Comparison of ENCODE assay signal across 24 mouse cellular contexts in the genomic region with DNA sequence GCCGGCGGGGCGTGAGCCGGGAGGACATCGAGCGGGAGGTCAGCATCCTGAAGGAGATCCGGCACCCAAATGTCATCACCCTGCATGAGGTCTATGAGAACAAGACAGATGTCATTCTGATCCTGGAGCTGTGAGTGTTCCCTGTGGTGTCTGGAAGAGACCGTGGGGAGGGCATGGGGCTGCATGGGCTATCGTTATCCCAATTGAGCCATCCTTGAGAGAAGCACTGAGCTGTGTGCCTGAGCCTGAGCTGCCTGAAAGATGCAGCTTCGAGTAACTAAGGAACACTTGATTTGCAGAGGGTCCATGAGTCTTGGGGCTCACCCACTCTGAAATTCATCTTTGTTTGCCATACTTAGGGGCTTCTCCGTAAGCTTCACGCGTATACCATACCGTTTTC.
DNase-seq lines count a peak whose midpoint lies in the region; ATAC-seq and TF ChIP-seq lines count a peak whose summit lies in the region.
"Had no signal": no experiment of that assay in that cellular context is flagged by ENCODE, and none has a peak within 500 bp of the region (broad histone marks: within the 10 kb centered on the region; RNA-seq: fewer than 3 reads in every experiment).

No protein-coding gene starts in this region.

- peaks cover 11% of the 10 kb centered on the region for H3K36me3 ChIP-seq in forebrain, embryonic 12.5 days (replicated peaks)
- H3K36me3 ChIP-seq in forebrain, embryonic 10.5 days (replicated peaks) = peaks cover 36% of the 10 kb centered on the region
- peaks cover 5% of the 10 kb centered on the region; the same call in 1 of the 2 replicates for H3K36me3 ChIP-seq in hindbrain, postnatal 0 days (ENCODE audit: insufficient read depth, low read length)
- H3K36me3 ChIP-seq in hindbrain, embryonic 14.5 days (replicated peaks; ENCODE audit: control insufficient read depth, insufficient read depth) = no peaks in the 10 kb centered on the region
- H3K36me3 ChIP-seq in neural tube, embryonic 13.5 days = peaks cover 25% of the 10 kb centered on the region
- H3K36me3 ChIP-seq: G1E; intestine, embryonic 15.5 days had no signal

- H3K4me1 ChIP-seq in forebrain, embryonic 12.5 days = 0 out of 2 replicates have a peak, but pooled peaks cover 5% of the 10 kb centered on the region
- peaks cover 4% of the 10 kb centered on the region; the same call in 1 of the 2 replicates for H3K4me1 ChIP-seq in forebrain, embryonic 10.5 days
- peaks cover 5% of the 10 kb centered on the region; the same call in 1 of the 2 replicates for H3K4me1 ChIP-seq in hindbrain, postnatal 0 days (ENCODE audit: insufficient read depth, low read length)
- no peaks in the 10 kb centered on the region for H3K4me1 ChIP-seq in hindbrain, embryonic 14.5 days (replicated peaks; ENCODE audit: control insufficient read depth, insufficient read depth, low read length)
- peaks cover 10% of the 10 kb centered on the region; the same call in 1 of the 2 replicates for H3K4me1 ChIP-seq in neural tube, embryonic 13.5 days (replicated peaks)
- H3K4me1 ChIP-seq in olfactory bulb, adult 2 months (ENCODE audit: control insufficient read depth, insufficient read depth, low read length) = peaks cover 18% of the 10 kb centered on the region
- H3K4me1 ChIP-seq: intestine, embryonic 15.5 days had no signal

- H3K4me2 ChIP-seq in forebrain, embryonic 12.5 days = no peak overlapping the region
- H3K4me2 ChIP-seq in hindbrain, postnatal 0 days (ENCODE audit: low read depth, low read length) = no peak overlapping the region
- no peak overlapping the region for H3K4me2 ChIP-seq in hindbrain, embryonic 14.5 days (replicated peaks)
- no peak overlapping the region for H3K4me2 ChIP-seq in neural tube, embryonic 13.5 days
- H3K4me2 ChIP-seq: intestine, embryonic 15.5 days; limb, embryonic 12.5 days; liver, embryonic 13.5 days; lung, embryonic 14.5 days; neural tube, embryonic 12.5 days had no signal

- H3K9ac ChIP-seq in forebrain, embryonic 12.5 days = no peak overlapping the region
- no peak overlapping the region for H3K9ac ChIP-seq in hindbrain, postnatal 0 days (replicated peaks; ENCODE audit: low read length)
- no peak overlapping the region for H3K9ac ChIP-seq in hindbrain, embryonic 14.5 days
- no peak overlapping the region for H3K9ac ChIP-seq in neural tube, embryonic 13.5 days
- H3K9ac ChIP-seq: intestine, embryonic 15.5 days; limb, embryonic 12.5 days; liver, embryonic 13.5 days; lung, embryonic 14.5 days; neural tube, embryonic 12.5 days had no signal

- 86% methylated on average over 14 of the region's 14 CpGs for WGBS in forebrain, embryonic 12.5 days
- WGBS in forebrain, embryonic 10.5 days = 92% methylated on average over 14 of the region's 14 CpGs
- 61% methylated on average over 14 of the region's 14 CpGs for WGBS in hindbrain, postnatal 0 days
- WGBS in hindbrain, embryonic 14.5 days = 80% methylated on average over 14 of the region's 14 CpGs
- 79% methylated on average over 14 of the region's 14 CpGs for WGBS in neural tube, embryonic 13.5 days
- 53% methylated on average over 14 of the region's 14 CpGs for WGBS in olfactory bulb, adult 2 months

- peak overlapping the region; percentile 21; the same call in 1 of the 2 replicates for H3K27ac ChIP-seq in forebrain, embryonic 12.5 days
- no peak overlapping the region for H3K27ac ChIP-seq in forebrain, embryonic 10.5 days
- peak overlapping the region; percentile 48; the same call in 1 of the 2 replicates for H3K27ac ChIP-seq in hindbrain, postnatal 0 days
- no peak overlapping the region for H3K27ac ChIP-seq in hindbrain, embryonic 14.5 days
- H3K27ac ChIP-seq in neural tube, embryonic 13.5 days (replicated peaks) = peak overlapping the region; percentile 23; the same call in 1 of the 2 replicates
- peak overlapping the region; percentile 63 for H3K27ac ChIP-seq in olfactory bulb, adult 2 months (ENCODE audit: insufficient read depth, low read depth, low read length)
- H3K27ac ChIP-seq: heart, adult 2 months; intestine, embryonic 15.5 days; limb, embryonic 12.5 days; liver, embryonic 13.5 days; neural tube, embryonic 12.5 days had no signal

- H3K27me3 ChIP-seq in forebrain, embryonic 12.5 days = no peaks in the 10 kb centered on the region
- H3K27me3 ChIP-seq in forebrain, embryonic 10.5 days (ENCODE audit: poor library complexity, severe bottlenecking) = no peaks in the 10 kb centered on the region
- H3K27me3 ChIP-seq in hindbrain, postnatal 0 days (ENCODE audit: insufficient read depth, low read length) = no peaks in the 10 kb centered on the region
- H3K27me3 ChIP-seq in hindbrain, embryonic 14.5 days (ENCODE audit: control insufficient read depth, insufficient read depth, low read length) = no peaks in the 10 kb centered on the region
- H3K27me3 ChIP-seq in neural tube, embryonic 13.5 days = no peaks in the 10 kb centered on the region
- H3K27me3 ChIP-seq: intestine, embryonic 15.5 days; limb, embryonic 12.5 days; liver, embryonic 13.5 days; neural tube, embryonic 12.5 days had no signal

- TF ChIP-seq CTCF in hindbrain, postnatal 0 days (IDR thresholded peaks at IDR 0.05; ENCODE audit: low read depth) = no peak
- no peak for TF ChIP-seq CTCF in olfactory bulb, adult 2 months (IDR thresholded peaks at IDR 0.05; ENCODE audit: insufficient read depth, low read depth, low read length)

- ATAC-seq in forebrain, embryonic 12.5 days (ENCODE audit: low FRiP score) = no peak
- no peak for ATAC-seq in hindbrain, postnatal 0 days
- ATAC-seq in hindbrain, embryonic 14.5 days (ENCODE audit: low FRiP score) = no peak
- no peak for ATAC-seq in neural tube, embryonic 13.5 days (ENCODE audit: low read depth)
- ATAC-seq: activated CD4-positive, CD25-positive, alpha-beta regulatory T cell, adult 4 months; intestine, embryonic 15.5 days had no signal

- 0 out of 2 replicates have a peak, but pooled peaks cover 5% of the 10 kb centered on the region for H3K9me3 ChIP-seq in forebrain, embryonic 12.5 days
- H3K9me3 ChIP-seq in forebrain, embryonic 10.5 days = peaks cover 8% of the 10 kb centered on the region; the same call in 1 of the 2 replicates
- H3K9me3 ChIP-seq in hindbrain, postnatal 0 days (ENCODE audit: low read length) = no peaks in the 10 kb centered on the region
- H3K9me3 ChIP-seq in hindbrain, embryonic 14.5 days (ENCODE audit: control insufficient read depth, low read length) = no peaks in the 10 kb centered on the region
- H3K9me3 ChIP-seq in neural tube, embryonic 13.5 days = no peaks in the 10 kb centered on the region
- H3K9me3 ChIP-seq: intestine, embryonic 15.5 days; liver, embryonic 13.5 days had no signal

- DNase-seq in forebrain, embryonic 10.5 days (ENCODE audit: extremely low spot score, low spot score) = no peak
- DNase-seq in hindbrain, postnatal 0 days (ENCODE audit: low spot score) = no peak
- no peak for DNase-seq in hindbrain, embryonic 14.5 days (ENCODE audit: low spot score)
- no peak for DNase-seq in neural tube, embryonic 10.5 days (ENCODE audit: extremely low spot score, low spot score)
- DNase-seq in spleen, postnatal 36 days (ENCODE audit: low spot score in 2 of 2) = no peak
- DNase-seq: adrenal gland, postnatal 10 days; cerebellum, adult 9-11 months; heart, adult 2 months; heart, postnatal 36 days; kidney, adult 9 months; kidney, postnatal 25 days; liver, embryonic 13.5 days; lung, embryonic 14.5 days; lung, postnatal 4 days; right cerebral cortex, postnatal 14 days; spleen, adult 18-20 months had no signal

- no peak for TF ChIP-seq POLR2A in olfactory bulb, adult 2 months (IDR thresholded peaks at IDR 0.05; ENCODE audit: insufficient read depth, low read depth, low read length)

- no peak overlapping the region for H3K4me3 ChIP-seq in forebrain, embryonic 12.5 days (replicated peaks)
- no peak overlapping the region for H3K4me3 ChIP-seq in forebrain, embryonic 10.5 days
- no peak overlapping the region for H3K4me3 ChIP-seq in hindbrain, postnatal 0 days (ENCODE audit: low read length)
- H3K4me3 ChIP-seq in hindbrain, embryonic 14.5 days (replicated peaks; ENCODE audit: low read length) = no peak overlapping the region
- no peak overlapping the region for H3K4me3 ChIP-seq in neural tube, embryonic 13.5 days
- H3K4me3 ChIP-seq in olfactory bulb, adult 2 months (ENCODE audit: insufficient read depth, low read depth, low read length) = no peak overlapping the region
- H3K4me3 ChIP-seq: heart, adult 2 months; intestine, embryonic 15.5 days; limb, embryonic 12.5 days; liver, embryonic 13.5 days; neural tube, embryonic 12.5 days had no signal

Comparison
In these comparisons a context has a peak if more than half of its experiments do, and no peak if none do; other contexts are left out.
1. H3K27ac ChIP-seq: peak in forebrain, embryonic 12.5 days (single experiment), hindbrain, postnatal 0 days (single experiment), neural tube, embryonic 13.5 days (single experiment) and olfactory bulb, adult 2 months (single experiment); none in forebrain, embryonic 10.5 days (single experiment) and hindbrain, embryonic 14.5 days (single experiment).